Mouse (Mus musculus) hindbrain, postnatal 0 days (tissue): ENCODE measurements around the gene Smo. TPM values are rescaled to one million over a fixed set of nuclear protein-coding genes. Genes with fewer than 3 reads are reported as not detected.
A peak's percentile ranks its signal among the peaks of the same experiment; 100 is the strongest.

Experiments used
- ATAC-seq: fragments of 200-750 bp; cut with Nextera tagmentation; 2 replicates; pipeline ENCODE4 v1.8.0; 2017; ENCODE audit warnings: mild to moderate bottlenecking, moderate TSS enrichment, moderate library complexity
- DNase-seq: peaks from one replicate; pipeline ENCODE4 v3.0.0-alpha.2; 2015; ENCODE audit warnings: low spot score
- H3K27ac ChIP-seq: fragments of 300-500 bp; sonication (generic); 2 replicates; pipeline ENCODE4 v1.5.1; 2014; ENCODE audit warnings: mild to moderate bottlenecking
- H3K27me3 ChIP-seq: fragments of 300-500 bp; sonication (generic); 2 replicates; pipeline ENCODE4 v1.6.1; 2014; ENCODE audit warnings: low read length, mixed read lengths; ENCODE audit not compliant: insufficient read depth
- H3K36me3 ChIP-seq: fragments of 300-500 bp; sonication (generic); 2 replicates; pipeline ENCODE4 v1.6.1; 2014; ENCODE audit warnings: low read length, mixed read lengths; ENCODE audit not compliant: insufficient read depth
- H3K4me1 ChIP-seq: fragments of 300-500 bp; sonication (generic); 2 replicates; pipeline ENCODE4 v1.6.1; 2014; ENCODE audit warnings: antibody characterized with exemption, low read length, mixed read lengths; ENCODE audit not compliant: insufficient read depth
- H3K4me2 ChIP-seq: fragments of 300-500 bp; sonication (generic); 2 replicates; pipeline ENCODE4 v1.6.1; 2014; ENCODE audit warnings: low read depth, mild to moderate bottlenecking, low read length, moderate library complexity, mixed read lengths
- H3K4me3 ChIP-seq: fragments of 300-500 bp; sonication (generic); 2 replicates; pipeline ENCODE4 v1.5.1; 2014; ENCODE audit warnings: low read length
- H3K9ac ChIP-seq: fragments of 300-500 bp; sonication (generic); replicated peaks from 2 replicates; pipeline ENCODE4 v1.6.1; 2014; ENCODE audit warnings: mild to moderate bottlenecking, low read length, moderate library complexity, mixed read lengths
- H3K9me3 ChIP-seq: fragments of 300-500 bp; sonication (generic); 2 replicates; pipeline ENCODE4 v1.6.1; 2016; ENCODE audit warnings: low read length, mixed read lengths
- CTCF ChIP-seq: IDR thresholded peaks from 2 replicates; pipeline ENCODE4 v1.5.1; 2016; ENCODE audit warnings: antibody characterized with exemption, control low read depth, low read depth
- WGBS: fragments of 180-500 bp; shearing (Covaris S2); extraction: QIAGEN DNeasy Blood & Tissue Kit; methylation state at CpG from one replicate; pipeline ENCODE4 v1.1.7; 2014; 5-methylcytosine and 5-hydroxymethylcytosine counted together
- polyA plus RNA-seq: library from polyadenylated mRNA; unstranded; fragments of >200 nt; fragmentation: Nextera tagmentation; extraction: Ambion mirVana; gene quantifications from 2 replicates; pipeline ENCODE4 v1.2.1, GENCODE M21; 2015
- total RNA-seq: library from RNA; depleted of rRNA; stranded (reverse); fragments of >200 nt; gene quantifications from 2 replicates; pipeline ENCODE4 v1.2.3, GENCODE M21; 2014

The Smo gene
- total and polyA plus RNA-seq, 2 experiments from 2014 or later, result 12.8 to 74.3 TPM

- no peaks in the 10 kb centered on the region for H3K4me1 ChIP-seq
- WGBS, result 15% methylated on average over 13 of the region's 13 CpGs
- H3K4me2 ChIP-seq, result peak overlapping the region; percentile 96
- peak overlapping the region; percentile 93 for H3K27ac ChIP-seq
- no peaks in the 10 kb centered on the region for H3K36me3 ChIP-seq
- H3K9ac ChIP-seq, result peak overlapping the region; percentile 82; the same call in 1 of the 2 replicates
- H3K9me3 ChIP-seq, result no peaks in the 10 kb centered on the region
- TF ChIP-seq CTCF, result no peak
- DNase-seq (no peak), ATAC-seq (no peak)
- no peaks in the 10 kb centered on the region for H3K27me3 ChIP-seq
- peak overlapping the region; percentile 84 for H3K4me3 ChIP-seq
These were observed 1.5 kb downstream of the Smo start for GRCm38 (mm10) chr6:29736610-29737458.

- no peak for ATAC-seq
- Histone ChIP-seq H3K4me1 (no peaks in the 10 kb centered on the region), H3K27me3 (no peaks in the 10 kb centered on the region), H3K9ac (no peak overlapping the region), H3K4me2 (no peak overlapping the region), H3K36me3 (no peaks in the 10 kb centered on the region), H3K27ac (no peak overlapping the region), H3K4me3 (no peak overlapping the region), H3K9me3 (peaks cover 9% of the 10 kb centered on the region)
- 90% methylated on average over 3 of the region's 3 CpGs for WGBS
- no peak for TF ChIP-seq CTCF
- no peak for DNase-seq
These were observed 16.3 kb downstream of the Smo start for GRCm38 (mm10) chr6:29751466-29752152.

- DNase-seq (no peak), ATAC-seq (no peak)
- Histone ChIP-seq H3K4me3 (no peak overlapping the region), H3K27ac (no peak overlapping the region), H3K36me3 (no peaks in the 10 kb centered on the region), H3K4me1 (no peaks in the 10 kb centered on the region), H3K9ac (no peak overlapping the region), H3K27me3 (no peaks in the 10 kb centered on the region), H3K4me2 (no peak overlapping the region), H3K9me3 (peaks cover 5% of the 10 kb centered on the region)
- TF ChIP-seq CTCF, result no peak
- 47% methylated on average over 11 of the region's 11 CpGs for WGBS
These were observed 18.0 kb downstream of the Smo start for GRCm38 (mm10) chr6:29753336-29753735.

GRCm38 (mm10) chr6:29756001-29756400, 20.7 kb downstream of the Smo start:
- no peaks in the 10 kb centered on the region for H3K36me3 ChIP-seq
- no peak overlapping the region for H3K27ac ChIP-seq
- H3K4me3 ChIP-seq, result no peak overlapping the region
- ATAC-seq, result no peak
- no peak for TF ChIP-seq CTCF
- H3K4me1 ChIP-seq, result no peaks in the 10 kb centered on the region
- no peaks in the 10 kb centered on the region for H3K27me3 ChIP-seq
- no peak overlapping the region for H3K9ac ChIP-seq
- DNase-seq, result peak; percentile 38
- H3K4me2 ChIP-seq, result no peak overlapping the region
- WGBS, result 68% methylated on average over 5 of the region's 5 CpGs
- H3K9me3 ChIP-seq, result no peaks in the 10 kb centered on the region

- Histone ChIP-seq H3K27me3 (no peaks in the 10 kb centered on the region), H3K4me1 (no peaks in the 10 kb centered on the region), H3K4me2 (no peak overlapping the region), H3K27ac (no peak overlapping the region), H3K9ac (no peak overlapping the region), H3K9me3 (no peaks in the 10 kb centered on the region), H3K4me3 (no peak overlapping the region), H3K36me3 (no peaks in the 10 kb centered on the region)
- 85% methylated on average over 4 of the region's 4 CpGs for WGBS
- DNase-seq (no peak), ATAC-seq (no peak)
- TF ChIP-seq CTCF, result no peak
These were observed 21.2 kb downstream of the Smo start for GRCm38 (mm10) chr6:29756476-29756875.

- Histone ChIP-seq H3K27me3 (no peaks in the 10 kb centered on the region), H3K9me3 (no peaks in the 10 kb centered on the region), H3K9ac (no peak overlapping the region), H3K4me3 (no peak overlapping the region), H3K4me1 (no peaks in the 10 kb centered on the region), H3K27ac (no peak overlapping the region), H3K4me2 (no peak overlapping the region), H3K36me3 (no peaks in the 10 kb centered on the region)
- ATAC-seq, result peak; percentile 49; the same call in 1 of the 2 replicates
- peak; percentile 89 for DNase-seq
- peak; percentile 94 for TF ChIP-seq CTCF
- 33% methylated on average over 4 of the region's 4 CpGs for WGBS
These were observed 23.1 kb downstream of the Smo start for GRCm38 (mm10) chr6:29758417-29758816.
